In the genomic region with DNA sequence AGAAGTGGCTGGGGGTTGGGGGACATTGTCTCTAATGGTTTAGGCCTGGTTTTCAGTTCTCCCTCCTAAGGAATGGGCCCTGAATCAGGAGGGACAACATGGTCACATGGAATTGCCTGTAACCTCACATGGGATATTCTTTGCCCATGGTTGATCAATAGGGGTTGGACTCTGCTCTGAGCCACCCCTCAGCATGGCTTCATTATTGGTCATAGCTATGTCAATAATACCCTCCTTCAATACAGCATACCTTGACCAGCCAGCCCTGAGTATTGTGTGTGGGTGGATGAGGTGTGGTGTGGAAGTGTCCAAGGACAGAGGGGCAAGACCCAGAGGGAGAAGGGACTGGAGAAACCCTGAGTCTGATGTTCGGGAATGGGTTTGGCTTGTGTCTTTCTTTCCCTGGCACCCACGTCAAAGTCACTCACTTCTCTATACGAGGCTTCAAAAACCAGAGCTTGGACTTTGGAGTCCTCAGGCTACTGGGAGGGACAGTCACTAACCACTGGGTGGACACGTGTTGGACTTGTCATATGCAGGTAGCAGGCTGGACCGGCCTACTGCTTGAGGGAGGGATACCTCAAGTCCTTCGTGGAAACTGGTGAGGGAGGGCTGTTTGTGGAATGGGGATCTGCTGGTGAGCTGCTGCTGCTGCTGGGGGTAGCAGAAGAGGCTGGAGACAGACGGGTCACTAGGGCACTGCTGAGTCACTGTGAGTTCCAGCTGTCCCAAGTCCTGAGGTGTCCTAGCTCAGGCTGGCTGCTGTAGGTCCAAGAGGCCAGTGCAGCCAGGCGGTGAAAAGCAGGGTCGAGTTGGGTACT, we compare ENCODE assay signal across 1 mouse cellular context.
TF ChIP-seq lines count a peak whose summit lies in the region.

No protein-coding gene starts in this region.

TF ChIP-seq in MEL, 35 proteins besides CTCF, POLR2A, EP300 and RAD21:
- no peak for TF ChIP-seq HCFC1 (IDR thresholded peaks at IDR 0.05; ENCODE audit: low read depth, low read length)
- no peak for TF ChIP-seq USF2 (IDR thresholded peaks at IDR 0.05; ENCODE audit: borderline replicate concordance in 1 of 2, insufficient read depth in 1 of 2, low read depth in 1 of 2, low read length in 2 of 2)
- no peak for TF ChIP-seq TBP (IDR thresholded peaks at IDR 0.05; ENCODE audit: low read depth, low read length)
- no peak for TF ChIP-seq ETS1 (IDR thresholded peaks at IDR 0.05; ENCODE audit: low read depth, low read length)
- no peak for TF ChIP-seq MYC (IDR thresholded peaks at IDR 0.05; ENCODE audit: low read depth, low read length)
- TF ChIP-seq ZMIZ1 (IDR thresholded peaks at IDR 0.05; ENCODE audit: low read depth, low read length): no peak
